Mouse (Mus musculus) kidney, adult 2 months (tissue): ENCODE results near the gene Usp10.

Experiments
- CTCF ChIP-seq: fragments of 200-500 bp; conservative IDR thresholded peaks from 2 replicates; pipeline ENCODE4 v1.5.1; 2011; ENCODE audit warnings: low read depth, mild to moderate bottlenecking, control low read depth, low read length, moderate library complexity, mixed read lengths; ENCODE audit not compliant: insufficient read depth, insufficient read length
- POLR2A ChIP-seq: fragments of 200-500 bp; IDR thresholded peaks from one replicate; pipeline ENCODE4 v1.6.1; 2011; ENCODE audit warnings: low read depth, low read length, control low read depth

DNA sequence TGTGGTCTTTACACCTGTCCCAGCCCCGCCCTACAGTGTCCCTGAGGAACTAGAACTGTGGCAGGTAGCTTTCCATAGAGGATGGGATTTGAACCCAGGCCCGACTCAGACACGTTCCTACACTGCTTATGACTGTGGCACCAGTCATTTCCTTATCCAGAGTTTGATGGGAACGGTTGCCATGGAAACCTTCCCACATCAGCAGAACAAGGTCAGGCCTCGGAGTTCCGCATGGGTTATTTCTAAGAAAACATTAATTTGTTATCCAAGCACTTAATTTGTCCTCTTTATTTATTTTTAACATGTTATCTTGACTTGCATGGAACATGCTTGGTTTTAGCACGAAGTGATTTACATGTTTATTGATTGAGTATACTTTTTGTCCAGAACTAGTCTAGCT lies 91.6 kb downstream of the Usp10 start:
- TF ChIP-seq POLR2A (no peak), CTCF (no peak)
